Mouse (Mus musculus): Measurements from ENCODE around the gene Cyp1b1.

The Cyp1b1 gene

DNA sequence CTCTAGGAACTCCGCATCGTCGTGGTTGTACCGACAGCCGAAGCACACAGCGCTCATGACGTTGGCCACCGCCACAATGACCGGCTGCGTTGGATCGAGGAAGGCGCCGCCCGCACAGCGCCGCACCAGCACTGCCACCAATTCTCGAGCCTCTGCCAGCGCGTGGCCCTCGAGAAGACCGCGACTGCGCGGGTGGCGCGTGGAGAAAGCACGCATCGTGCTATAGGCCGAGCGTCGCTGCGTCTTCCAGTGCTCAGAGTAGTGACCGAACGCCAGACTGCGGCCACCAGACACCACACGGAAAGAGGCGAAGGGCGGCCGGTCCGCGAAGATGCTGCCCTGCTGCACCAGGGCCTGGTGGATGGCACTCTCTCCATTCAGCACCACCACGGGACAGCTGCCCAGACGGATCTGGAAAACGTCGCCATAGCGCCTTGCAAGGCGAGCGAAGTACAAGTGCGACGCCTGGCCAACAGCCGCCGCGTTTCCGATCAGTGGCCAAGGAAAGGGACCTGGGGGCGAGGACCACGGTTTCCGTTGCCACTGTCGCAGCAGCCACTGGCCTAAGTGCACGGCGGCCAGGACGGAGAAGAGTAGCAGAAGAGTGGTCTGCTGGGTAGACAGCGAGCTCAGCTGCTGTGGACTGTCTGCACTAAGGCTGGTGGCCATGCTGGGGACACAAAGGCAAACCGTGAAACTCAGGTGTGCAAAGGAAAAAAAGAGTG, 1.1 kb downstream of the Cyp1b1 start:
- no peak for DNase-seq (ENCODE audit: low spot score)

DNA sequence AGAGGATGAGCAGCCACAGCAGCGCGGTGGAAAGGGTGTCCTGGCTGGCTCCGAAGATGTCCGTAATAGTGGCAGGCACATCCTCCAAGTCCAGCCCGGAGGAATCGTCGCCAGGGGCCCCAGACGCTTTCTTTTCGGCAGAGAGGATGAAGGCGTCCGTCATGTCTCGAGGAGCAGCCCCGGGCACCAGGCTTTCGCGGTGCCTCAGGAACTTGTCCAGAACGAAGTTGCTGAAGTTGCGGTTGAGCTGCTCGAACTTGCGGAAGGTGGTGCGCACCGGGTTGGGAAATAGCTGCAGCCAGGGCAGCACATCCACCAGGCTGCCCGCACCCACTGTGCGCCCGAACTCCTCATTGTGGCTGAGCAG, 1.6 kb downstream of the Cyp1b1 start:
- DNase-seq (ENCODE audit: low spot score) = no peak

DNA sequence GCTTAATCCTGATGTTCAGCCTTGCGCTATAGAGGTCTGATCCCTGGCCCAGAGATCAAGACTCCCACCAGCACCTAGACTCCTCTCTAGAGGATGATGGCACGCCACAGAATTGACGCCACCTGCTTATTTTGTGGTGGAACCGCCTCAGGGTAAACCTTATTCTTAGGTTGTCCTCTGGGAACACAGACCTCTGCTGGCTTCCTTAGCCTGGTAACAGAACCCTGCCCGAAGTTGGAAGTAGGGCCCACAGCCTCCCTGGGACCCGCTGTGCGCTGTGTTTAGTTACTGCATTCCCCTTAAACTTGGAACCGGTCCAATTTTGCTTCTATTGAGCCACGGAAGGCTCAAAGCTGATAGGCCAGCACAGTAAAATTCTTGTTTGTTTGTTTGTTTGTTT, 2.3 kb downstream of the Cyp1b1 start:
- DNase-seq (ENCODE audit: low spot score) = no peak

DNA sequence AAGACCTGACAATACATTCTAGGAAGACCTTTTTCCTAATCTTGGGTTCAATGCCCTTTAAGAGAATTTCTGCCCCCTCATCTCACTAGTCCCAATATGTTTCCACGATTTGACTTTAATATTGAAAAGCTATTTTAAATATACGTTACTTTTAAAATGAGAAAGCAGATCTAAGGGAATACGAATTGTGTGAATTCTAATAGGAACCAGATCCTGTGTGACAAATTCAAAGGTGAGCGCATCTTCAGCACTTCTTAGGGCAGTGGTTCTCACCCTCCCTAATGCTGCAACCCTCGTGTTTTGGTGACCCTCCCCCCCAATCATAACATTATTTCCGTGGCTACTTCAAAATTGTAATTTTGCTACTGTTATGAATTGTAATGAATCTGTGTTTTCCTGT, 2.9 kb downstream of the Cyp1b1 start:
- no peak for DNase-seq (ENCODE audit: low spot score)

DNA sequence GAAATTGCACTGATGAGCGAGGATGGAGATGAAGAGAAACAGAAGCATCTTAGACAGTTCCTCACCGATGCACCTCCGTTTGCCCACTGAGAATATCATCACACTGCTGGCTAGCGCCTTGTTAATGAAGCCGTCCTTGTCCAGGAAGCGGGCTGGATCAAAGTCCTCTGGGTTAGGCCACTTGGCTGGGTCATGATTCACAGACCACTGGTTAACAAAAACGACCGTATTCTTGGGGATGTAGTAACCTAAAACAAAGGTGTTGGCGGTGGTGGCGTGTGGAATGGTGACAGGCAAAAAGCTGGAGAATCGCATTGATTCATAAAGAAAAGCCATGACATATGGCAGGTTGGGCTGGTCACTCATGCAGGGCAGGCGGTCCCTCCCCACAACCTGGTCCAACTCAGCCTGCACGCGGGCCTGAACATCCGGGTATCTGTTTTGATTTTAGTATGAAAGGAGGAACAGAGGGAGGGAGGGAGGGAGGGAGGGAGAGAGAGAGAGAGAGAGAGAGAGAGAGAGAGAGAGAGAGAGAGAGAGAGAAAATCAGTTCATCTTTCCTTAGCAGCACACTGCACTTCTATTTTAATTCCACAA, 4.5 kb downstream of the Cyp1b1 start:
- DNase-seq (ENCODE audit: low spot score) = no peak

DNA sequence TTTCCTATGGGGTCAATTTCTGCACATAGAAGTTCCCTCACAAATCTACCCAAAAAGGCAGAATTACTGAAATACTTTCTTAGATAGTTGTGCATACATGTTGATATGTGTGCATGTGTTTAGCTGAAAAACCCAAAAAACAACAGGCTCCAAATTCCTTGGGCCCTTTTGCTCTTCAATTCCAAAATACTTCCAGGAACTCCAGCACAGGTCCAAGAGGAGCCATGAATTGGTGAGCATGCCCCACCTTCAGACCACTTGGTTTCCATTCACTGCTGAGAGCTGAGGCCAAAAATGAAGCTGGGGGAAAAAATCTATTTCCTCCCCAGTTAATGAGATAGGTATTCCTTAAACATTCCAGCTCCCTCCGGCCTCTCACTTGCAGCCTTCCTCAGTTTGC, 5.1 kb downstream of the Cyp1b1 start:
- DNase-seq (ENCODE audit: low spot score) = no peak

DNA sequence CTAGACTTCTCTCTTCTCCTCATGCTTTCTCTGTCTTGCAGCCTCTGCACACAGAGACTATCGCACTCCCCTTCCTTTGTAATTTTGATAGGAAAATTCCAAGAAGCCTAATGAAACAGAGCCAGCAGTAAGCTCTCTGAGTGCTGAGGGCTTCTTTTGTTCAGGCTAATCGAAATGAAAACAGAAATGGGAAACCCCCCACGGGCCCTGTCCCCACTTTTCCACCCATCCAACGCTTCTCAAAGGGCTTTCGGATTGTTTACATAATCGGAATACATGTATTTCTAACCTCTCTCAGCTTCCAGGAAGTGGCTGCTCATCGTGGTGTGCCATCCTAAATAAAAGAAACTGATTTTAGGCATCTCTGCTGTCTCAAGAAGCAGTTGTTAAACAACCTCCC, 6.7 kb downstream of the Cyp1b1 start:
- DNase-seq (ENCODE audit: low spot score) = no peak

DNA sequence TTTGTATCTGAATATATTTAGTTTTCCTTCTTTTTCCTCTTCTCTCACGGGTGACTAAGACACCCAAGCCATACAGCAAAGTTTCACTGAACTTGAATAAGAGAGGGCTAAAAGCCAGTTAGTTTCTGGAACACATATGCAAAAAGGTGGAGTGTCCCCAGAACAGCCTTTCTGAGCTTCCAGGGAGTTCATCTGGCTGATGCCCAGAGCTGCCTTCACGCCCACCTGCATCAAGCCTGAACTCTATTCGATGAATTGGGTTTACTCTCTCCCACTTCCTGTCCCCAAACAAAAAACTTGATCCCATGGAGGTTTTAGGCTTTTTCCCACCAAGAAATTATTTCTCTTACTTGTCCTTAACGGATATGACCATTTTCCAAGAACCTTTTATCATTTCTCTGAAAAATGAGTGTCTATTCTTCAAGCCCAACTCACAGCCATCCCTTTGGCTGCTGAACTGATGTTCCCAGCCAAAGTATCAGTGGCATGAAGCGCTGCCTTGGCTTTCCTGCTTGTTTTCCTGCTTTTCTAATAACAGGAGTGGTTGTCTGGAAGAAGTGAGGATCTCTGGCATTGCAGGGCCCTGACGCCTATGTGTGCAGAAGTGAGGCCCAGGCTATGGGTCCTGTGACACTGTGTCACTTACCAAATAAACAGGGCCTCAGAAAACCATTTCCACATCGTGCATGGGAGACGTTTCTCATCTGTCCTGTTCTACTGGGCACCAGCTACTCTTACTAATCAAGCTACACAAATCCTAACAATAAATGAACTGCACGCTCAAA, 9.0 kb downstream of the Cyp1b1 start:
- no peak for DNase-seq (ENCODE audit: low spot score)

DNA sequence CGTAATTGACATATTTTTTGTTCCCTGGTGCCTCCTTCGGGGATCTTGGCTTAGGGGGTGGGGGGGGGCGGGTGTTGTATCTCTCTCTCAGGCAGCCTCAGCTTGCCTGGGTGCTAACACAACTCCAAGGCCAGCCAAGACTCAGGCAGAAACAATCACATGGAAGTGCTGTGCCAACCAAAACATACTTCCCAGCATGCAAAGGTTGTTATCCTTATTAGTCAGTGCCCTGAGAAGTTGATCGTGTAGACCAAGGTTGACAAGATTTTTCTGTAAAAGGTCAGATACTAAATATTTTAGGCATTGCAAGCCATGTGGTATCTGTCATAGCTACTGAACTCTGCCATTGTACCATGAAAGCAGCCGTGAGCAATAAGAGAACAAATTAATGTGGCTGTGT, 14.0 kb downstream of the Cyp1b1 start:
- no peak for DNase-seq (ENCODE audit: low spot score)

DNA sequence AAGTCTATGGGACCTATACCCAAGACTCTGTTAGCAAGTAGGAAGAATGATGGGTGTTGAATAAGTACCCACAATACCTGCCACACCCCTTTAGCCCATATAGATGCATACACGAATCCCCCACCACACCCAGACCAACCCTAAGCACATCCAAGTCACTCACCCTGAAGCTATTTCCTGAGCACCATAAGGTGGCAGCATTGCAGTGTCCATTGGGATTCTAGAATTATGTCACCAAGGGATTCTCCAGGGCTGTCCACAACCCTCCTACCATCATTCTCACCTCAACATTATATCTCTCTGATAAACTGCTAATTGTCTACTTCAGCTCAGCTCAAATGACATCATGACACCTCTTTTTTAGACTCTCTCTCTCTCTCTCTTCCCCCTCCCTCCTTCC, 15.7 kb downstream of the Cyp1b1 start:
- no peak for DNase-seq (ENCODE audit: low spot score)

DNA sequence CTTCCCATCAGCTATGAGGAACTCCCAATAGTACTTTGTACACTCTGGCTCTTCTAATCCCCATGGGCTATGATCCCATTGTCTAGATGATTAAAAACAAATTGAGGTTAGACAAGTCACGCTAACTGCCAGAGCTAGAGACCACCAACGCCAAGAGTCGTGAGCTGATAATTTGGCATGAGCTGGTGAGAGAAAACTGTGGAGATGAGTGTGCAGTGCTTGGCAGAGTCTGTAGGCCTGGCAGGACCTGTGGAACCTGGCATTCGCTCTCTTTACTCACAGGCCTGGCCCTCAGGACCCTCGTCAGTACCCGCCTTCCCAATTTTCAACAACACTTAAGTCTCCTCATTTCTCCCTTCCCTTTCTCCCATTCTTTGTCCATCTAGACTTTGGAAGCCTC, 19.3 kb downstream of the Cyp1b1 start:
- no peak for DNase-seq (ENCODE audit: low spot score)

DNA sequence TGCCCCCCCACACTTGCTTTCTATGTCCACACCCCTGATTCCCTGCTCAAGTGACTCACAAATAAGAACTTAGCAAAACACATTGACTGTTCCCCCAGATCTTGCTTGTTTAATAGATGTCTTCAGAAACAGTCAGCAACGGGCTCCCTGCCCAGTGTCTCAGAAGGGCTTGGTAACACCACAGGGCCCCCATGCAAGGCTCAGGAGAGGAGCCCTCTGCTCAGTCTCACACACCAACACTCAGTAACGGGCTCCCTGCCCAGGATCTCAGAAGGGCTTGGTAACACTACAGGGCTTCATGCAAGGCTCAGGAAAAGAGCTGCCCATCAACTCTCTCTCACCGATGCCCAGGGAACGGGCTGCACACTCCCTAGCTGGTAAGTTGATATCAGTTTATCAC, 19.8 kb downstream of the Cyp1b1 start:
- no peak for DNase-seq (ENCODE audit: low spot score)

DNA sequence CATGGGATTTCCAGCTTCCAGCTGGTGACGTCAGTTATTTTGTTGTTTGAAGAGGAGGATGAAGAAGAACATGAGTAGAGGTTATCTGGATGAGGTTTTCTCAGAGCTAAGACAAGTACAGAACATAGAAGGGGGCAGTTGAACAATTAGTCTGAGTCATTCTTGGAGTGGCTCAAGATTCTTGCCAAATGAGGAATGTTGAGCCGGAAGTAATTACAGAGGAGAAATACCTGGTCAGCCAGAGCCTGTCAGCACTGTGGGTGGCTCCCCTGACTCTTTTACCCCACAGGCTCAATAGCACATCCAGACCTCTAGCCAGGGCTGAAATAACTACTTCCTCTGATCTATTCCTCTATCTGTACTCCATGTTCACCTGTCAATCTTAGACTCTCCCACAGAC, 44.0 kb downstream of the Cyp1b1 start:
- DNase-seq (ENCODE audit: low spot score) = no peak

DNA sequence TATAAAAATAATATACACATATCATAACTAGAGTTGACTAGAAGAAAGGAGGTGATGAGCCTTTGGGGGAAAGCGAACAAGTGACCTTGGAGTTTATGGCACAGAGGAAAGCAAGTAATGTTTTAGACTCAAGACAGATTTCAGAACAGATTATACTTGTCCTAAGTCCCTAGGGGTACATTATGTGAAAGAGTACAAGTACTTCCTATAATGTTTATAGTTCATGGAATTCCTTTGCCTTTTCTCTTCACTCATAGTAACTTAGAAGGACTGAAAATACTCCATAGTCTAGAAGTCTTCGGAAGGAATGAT, 50.8 kb downstream of the Cyp1b1 start:
- no peak for DNase-seq (ENCODE audit: low spot score)

DNA sequence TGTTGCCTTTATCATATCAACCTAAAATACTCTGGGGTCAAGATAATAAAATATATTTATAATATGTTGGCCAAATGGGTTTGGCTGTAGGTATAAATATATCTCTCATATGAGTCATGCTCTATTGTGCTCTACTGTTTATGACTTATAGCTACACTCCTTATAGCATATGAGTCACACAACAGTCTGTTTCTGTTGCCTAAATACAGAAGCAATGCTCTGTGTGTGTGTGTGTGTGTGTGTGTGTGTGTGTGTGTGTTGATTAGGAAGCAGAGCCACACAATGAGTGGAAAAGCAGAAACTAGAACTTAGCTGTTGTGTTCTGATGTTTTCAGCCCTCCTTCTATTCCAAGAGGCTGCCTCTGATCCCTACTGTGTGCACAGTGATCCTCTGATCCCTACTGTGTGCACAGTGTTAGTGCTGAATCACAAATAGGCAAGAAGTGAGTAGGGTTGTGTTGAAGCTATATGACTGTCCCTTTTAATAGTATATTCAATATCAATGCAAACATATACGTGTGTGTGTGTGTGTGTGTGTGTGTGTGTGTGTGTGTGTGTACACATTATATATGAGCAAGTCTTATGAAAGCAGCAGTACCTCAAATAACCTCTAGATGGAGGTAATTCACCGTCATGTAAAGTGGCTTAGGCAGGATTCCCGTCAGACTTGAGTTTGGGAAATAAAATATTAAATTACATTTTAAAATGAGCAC, 51.3 kb downstream of the Cyp1b1 start:
- peak; percentile 10 for DNase-seq (ENCODE audit: low spot score)

DNA sequence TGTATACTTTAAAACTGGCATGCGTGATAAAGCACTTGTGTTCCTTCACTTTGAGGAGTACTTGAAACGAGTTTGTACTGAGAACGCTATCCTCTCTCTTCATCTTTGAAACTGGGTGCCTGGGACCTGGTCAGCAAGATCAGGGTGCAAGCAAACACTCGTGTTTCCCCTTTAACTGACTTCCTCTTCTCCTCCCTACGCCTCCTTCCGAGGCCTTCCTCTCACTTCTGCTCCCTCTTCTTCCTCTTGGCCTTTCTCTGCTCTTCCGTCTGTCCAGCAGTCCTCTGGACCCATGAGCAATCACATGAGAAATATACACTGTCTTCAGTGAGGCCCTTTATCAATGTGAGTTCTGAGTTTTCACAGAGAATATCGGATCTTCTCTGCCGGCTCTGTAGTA, 53.0 kb downstream of the Cyp1b1 start:
- no peak for DNase-seq (ENCODE audit: low spot score)

DNA sequence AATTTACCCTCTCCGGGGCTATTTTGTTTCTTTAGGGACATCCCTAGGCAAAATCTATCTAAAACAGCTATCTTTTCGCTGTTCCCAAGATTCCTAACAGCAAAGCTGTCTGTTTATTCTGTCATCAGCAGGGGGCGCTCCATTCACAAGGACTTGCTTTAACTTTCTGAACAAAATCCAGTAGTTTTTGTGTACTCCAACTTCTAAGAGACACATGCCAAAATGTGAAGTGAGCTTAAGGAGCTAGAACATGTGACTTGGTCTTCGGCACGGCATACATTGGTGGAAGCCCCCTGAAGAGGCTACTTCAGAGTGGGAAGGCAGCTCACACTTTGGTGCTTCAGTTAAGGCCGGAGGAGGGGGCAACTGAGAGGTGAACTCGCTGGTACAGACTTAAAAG, 53.5 kb downstream of the Cyp1b1 start:
- peak; percentile 73 for DNase-seq (ENCODE audit: low spot score)

DNA sequence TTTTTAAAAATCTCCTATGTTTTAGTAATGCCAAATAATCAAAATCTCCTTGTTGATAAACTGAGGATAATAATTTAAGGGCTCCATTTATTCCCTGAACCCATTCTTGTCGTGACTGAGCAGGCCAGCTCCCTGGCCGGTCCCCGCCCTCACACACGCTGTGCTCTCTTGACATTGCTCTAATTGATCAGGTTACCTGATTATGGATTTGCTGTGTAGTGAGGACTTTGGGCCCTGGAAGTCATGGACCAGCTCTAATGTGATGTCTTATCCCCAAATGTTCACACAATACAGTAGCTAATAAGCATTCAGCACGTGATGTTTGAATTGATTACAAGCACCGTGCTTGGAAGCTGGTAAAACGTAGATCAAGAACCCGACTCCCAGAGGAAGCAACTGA, 56.0 kb downstream of the Cyp1b1 start:
- DNase-seq (ENCODE audit: low spot score) = no peak

DNA sequence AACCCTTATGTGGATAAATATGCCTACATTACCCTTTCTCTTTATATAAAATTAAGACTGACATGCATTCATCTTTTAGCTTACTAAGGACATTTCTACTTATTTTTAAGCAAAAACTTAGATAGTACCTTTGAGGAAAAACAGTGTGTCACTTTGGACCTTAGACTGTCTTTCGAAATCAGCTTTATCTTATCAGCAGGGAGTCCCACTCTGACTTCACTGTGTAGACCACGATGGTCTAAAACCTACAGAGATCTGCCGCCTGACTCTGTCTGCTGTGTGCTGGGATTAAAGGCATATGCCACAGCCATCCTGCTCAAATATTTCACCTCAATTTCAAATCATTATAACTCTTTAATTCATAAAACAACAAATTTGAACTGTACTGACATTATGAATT, 56.4 kb downstream of the Cyp1b1 start:
- no peak for DNase-seq (ENCODE audit: low spot score)

DNA sequence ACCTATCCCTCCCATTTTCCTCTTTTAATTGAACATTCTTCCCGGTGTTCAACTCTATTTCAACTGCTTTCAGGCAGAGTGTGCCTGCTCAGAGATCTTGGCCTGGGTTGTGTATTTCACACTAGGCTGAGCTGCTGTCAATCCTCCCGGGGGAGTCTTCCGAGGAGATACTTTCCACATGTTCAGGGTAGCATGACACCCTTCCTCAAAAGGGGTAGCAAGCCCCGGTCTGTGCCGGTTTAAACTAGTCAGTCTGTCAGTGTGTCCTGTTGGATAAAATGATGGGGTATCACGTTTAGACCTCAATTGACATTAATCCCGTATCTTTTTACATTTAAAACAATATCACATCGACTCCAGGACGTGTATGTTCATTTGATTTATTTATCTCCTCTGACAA, 57.1 kb downstream of the Cyp1b1 start:
- no peak for DNase-seq (ENCODE audit: low spot score)

DNA sequence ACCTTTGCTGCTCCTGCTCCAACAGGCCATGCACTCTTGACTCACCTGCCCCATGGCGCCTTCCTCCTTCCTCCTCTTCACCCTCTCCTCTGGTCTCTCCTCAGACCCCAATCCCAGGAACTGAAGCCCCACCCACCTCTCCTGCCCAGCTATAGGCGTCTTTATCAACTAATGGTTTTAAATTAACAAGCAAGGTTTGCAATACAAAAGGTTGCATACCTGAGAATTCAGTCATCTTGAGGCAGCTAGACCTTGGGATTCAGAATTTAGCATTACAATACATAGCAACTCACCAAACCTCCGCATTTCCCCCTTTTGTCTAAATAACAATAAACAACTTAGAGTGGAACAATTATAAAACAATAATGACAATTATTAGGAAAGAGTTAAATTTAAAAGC, 60.7 kb downstream of the Cyp1b1 start:
- DNase-seq (ENCODE audit: low spot score) = no peak

DNA sequence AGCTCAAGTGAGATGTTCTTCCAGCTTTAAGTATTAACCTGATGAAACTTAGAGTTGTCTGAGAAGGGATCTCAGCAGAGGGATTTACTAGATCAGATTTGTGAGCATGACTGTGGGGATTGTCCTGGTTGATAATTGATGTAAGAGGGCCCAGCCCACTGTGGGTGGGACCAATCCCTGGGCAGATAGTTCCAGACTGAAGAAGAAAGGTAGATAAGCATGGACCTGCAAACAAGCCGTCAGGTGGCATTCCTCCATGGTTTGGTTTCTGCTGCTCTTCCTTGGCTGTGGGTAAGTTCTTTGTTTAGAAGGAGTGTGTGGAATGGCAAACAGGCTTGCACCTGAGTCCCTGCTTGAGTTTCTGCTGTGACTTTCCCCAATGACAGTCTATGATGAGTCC, 61.7 kb downstream of the Cyp1b1 start:
- DNase-seq (ENCODE audit: low spot score) = no peak

All from layer of hippocampus, adult 11-12 months (tissue).